Mouse (Mus musculus) small intestine, adult 2 months (tissue): Measurements from ENCODE around the gene Rcor1.

Experiments used
- CTCF ChIP-seq: fragments of 200-500 bp; IDR thresholded peaks from 2 replicates; pipeline ENCODE4 v1.5.1; 2012; ENCODE audit warnings: low read depth, mild to moderate bottlenecking, control low read depth, inconsistent platforms, low read length, moderate library complexity, mixed read lengths; ENCODE audit not compliant: insufficient replicate concordance, insufficient read length; ENCODE audit errors: extremely low read depth
- POLR2A ChIP-seq: fragments of 200-500 bp; IDR thresholded peaks from 2 replicates; pipeline ENCODE4 v1.6.1; 2012; ENCODE audit warnings: low read depth, mild to moderate bottlenecking, control low read depth, inconsistent platforms, low read length, moderate library complexity

GRCm38 (mm10) chr12:111090801-111091200 lies 51.6 kb downstream of the Rcor1 start:
- TF ChIP-seq POLR2A = no peak
- TF ChIP-seq CTCF = no peak
